Mouse (Mus musculus) cerebellum, adult 11 months (tissue): Measurements from ENCODE around the gene Anks1.

ENCODE experiments used
- DNase-seq: peaks from one replicate; pipeline ENCODE4 v3.0.0; 2022

Anks1 gene

DNA sequence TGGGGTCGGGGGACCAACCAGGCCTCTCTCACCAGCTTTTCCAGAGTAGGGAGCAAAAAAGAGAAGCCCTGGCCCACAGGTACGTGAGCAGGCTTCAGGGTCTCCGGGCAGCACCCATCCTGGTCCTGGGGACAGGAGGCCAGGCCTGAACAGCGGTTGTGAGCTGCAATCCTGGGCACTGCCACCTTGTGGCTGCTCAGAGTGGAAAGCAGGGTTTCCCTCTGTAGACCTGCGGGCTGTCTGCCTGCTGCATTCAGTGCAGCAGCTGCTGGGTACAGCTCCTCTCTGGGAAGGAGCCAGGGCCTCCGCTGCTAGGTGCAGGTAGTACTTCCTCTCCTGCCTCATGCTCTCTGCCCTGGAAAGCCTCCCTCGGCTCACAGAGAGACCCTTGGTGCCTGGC lies 152.4 kb downstream of the Anks1 start:
- no peak for DNase-seq

DNA sequence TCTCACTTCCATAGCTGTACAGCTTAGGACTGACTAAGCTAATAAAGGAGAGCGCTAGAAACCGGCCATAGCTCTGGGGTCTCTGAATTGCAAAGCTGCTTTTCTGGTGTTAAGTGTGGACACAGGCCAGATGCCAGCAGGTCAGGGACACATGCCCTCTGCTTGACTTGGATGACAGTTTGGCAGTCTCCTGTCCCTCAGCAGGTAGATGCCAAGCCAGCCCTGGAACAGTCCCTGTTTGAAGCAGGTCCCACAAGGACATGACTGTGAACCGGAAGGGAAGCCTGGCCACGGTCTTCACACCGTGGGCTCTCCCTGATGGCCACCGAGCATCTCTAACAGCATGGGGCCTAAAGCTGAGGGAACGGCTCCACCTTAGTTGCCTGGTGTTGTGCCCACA lies 153.6 kb downstream of the Anks1 start:
- DNase-seq: no peak

DNA sequence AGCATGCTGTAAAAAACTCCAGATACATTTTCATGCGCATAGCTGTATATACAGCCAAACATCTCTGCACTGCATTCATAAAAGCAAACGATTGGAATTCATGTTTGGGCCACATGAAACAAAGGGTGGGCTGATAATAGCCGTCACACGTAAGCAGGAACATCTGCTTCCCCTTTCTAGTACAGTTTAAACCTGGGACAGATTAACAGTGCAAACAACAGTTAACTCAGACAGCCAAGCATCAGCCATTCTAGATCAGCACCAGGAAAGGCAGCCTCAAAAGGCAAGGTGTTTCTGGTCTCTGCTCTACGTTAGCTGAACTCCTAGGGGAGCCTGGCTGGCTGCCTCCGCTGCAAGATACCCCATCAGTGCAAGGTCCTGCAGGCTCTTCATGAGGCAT lies 154.1 kb downstream of the Anks1 start:
- no peak for DNase-seq

DNA sequence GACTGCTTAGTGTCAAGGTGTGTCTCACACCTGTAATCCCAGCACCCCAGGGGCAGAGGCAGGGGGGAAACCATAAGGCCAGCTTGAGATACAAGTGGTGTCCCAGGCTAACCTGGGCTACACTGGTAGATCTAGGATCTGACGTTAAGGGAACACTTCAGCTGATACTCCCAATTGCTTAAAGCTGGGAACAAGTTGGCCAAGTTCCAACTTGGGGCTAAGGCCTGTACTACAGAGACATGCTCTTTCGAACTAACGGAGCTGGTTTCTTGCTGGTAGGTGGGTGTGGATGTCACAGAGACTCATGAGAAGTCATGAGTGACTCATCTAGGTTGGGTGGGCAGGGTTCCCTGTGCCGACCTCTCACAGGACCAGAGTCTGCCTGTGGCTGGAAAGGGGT lies 158.2 kb downstream of the Anks1 start:
- DNase-seq: no peak

DNA sequence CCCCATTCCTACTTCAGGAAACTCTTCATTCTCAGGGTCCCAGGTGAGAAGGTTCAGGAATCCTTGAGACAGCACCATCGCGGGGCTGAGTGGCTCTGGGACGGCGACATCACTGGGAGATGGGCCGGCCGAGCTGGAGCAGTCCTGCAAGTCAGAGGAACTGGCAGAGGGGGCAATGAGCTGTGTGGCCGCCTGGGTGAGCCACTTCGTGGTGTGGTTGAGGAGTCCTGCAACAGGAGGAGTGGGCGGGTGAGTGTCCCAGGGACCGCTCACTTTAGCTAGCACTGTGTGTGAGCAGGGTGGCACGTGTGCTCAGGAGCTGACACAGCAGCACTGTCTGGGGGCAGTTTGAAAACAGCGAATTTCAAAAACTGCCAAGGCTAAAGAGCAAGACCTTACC lies 160.3 kb downstream of the Anks1 start:
- no peak for DNase-seq

DNA sequence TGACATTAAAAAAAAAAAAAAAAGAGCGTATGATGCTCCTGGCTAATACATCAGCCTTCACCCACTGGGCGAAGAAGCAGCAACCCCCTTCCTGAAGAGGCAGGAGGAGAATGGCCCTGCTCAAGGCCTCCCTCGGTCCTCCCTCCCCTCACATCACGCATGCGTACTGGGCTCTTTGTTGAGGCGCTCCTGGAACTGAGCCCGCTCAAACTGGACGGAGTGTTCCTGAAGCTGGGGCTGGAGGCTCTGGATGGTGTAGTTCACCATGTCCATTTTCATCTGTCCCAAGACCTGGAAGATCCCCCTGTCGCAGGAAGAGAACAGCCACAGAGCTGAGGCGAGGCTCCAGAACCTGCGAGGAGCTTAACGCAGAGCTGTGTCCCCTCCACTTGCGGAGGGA lies 161.2 kb downstream of the Anks1 start:
- DNase-seq: no peak

DNA sequence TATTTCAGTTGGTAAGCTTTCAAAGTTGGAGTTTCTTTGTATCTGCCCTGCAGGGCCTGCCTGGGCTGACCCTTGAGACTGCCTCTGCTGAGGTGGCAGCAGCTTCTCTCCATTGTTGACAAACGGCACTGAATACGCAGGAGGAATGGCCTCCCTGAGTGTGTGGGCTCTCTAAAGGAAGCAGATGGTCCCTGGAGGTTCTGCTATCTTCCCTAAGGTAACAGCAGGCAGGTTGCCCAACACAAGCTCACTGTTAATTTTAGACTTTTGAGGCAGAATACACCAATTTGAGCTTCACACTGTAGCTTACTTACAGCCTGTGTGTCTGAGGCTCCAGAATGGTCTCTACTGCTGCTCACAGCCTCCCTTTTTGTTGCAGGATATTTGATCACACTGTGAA lies 163.6 kb downstream of the Anks1 start:
- DNase-seq: no peak

DNA sequence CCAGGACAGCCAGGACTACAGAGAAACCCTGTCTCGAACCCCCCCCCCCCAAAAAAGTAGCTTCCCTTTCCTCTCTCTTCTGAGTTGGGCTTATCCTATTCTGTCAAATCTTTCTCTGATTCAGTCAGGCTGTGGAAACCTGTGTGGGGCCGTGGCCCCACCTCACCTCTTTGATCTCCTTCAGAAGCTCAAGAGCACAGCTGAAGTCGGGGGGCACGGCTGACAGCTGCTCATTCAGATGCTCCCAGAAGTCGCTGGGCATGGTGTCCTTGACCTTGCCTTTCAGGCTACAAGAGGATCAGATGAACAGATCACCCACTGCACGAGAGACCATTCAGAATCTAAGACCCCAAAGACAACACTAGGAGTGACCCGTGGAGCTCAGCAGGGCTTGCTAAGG lies 165.4 kb downstream of the Anks1 start:
- no peak for DNase-seq

DNA sequence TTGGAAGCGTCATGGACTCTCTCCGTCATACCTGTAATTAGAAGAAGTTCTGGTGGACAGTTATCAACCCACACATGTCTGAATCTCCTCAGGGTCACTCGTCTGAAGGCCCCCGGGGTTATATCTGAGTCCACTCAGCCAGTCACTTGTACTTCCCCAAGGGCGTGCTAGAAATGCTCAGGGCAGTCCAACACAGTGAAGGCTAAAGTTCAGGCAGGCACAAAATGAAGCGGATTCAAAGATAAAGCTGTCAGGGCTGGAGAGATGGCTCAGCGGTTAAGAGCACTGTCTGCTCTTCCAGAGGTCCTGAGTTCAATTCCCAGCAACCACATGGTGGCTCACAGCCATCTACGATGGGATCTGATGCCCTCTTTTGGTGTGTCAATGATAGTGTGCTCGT lies 168.9 kb downstream of the Anks1 start:
- DNase-seq: no peak

DNA sequence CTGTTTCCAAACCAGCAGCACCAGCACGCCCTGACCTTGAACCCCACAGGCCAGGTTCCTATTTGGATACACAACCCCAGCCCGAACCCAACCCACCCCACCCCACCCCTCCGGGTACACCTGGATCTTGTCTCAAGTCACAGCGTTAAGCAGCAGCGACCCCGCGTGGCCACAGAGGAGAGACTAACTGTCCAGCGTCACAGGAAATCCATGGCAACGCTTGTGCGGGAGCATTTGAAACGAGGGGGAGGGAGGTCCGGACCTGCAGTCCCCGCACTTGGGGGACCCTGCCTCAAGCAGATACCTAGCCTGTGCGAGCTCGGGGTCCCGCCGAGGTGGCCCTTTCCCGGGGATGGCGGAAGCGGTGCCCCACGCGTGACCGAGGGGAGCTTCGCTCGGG lies 170.5 kb downstream of the Anks1 start:
- peak; percentile 75 for DNase-seq

DNA sequence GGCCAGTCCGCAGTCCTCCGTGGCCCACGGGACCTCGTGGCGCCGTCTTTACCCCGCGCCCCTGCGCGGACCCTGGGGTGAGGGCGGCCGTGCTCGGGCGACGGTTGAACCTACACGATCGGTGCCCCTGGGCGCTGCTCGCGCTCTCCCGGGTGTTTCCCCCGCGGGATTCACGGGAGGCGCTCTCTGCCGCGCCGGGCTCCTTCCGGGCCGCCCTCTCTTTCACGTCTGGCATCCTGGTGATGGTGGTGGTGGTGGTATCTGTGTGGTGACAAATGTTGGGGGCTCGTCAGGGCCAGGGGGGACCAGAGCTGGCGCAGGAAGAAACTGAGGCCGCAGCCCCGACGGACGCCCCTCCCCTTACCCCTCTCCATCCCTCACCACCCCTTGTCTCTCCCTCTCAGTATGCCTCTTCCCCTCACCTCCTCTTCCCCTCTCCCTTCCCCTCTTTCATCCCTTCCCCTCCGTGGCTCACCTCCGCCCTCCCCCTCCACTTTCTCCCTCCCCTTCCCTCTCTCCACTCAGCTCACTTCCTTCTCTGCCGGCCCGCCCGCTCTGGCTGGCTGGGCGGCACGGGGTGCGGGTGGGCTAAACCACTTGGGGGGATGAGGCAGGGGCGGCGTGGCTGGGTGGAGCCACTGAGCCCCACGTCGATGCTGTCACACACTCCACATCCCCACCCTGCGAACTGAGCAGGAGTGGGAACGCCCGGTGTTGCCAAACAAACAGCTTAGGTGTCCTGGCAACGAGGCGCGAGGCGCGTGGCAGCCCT lies 171.1 kb downstream of the Anks1 start, which contains the start of gene Tcp11:
Tcp11 (minus strand) TSS at position 595 of the 772 bp plus-strand sequence.
- DNase-seq: no peak

DNA sequence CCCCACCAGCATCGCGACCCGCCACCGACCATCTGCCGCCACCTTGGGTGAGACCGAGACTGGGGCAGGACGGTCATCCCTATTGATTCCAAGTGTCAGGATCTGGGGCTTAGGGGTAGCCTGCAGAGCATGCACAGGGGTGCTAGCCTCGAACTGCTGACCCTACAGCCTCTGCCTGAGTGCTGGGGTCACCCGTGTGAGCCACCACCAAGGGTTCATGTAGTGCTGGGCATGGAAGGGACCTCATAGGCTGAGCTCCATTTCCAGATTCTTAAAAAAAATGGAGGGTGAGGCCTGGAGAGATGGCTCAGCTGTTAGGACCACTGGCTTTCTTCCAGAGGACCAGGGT lies 171.7 kb downstream of the Anks1 start:
- DNase-seq: no peak

DNA sequence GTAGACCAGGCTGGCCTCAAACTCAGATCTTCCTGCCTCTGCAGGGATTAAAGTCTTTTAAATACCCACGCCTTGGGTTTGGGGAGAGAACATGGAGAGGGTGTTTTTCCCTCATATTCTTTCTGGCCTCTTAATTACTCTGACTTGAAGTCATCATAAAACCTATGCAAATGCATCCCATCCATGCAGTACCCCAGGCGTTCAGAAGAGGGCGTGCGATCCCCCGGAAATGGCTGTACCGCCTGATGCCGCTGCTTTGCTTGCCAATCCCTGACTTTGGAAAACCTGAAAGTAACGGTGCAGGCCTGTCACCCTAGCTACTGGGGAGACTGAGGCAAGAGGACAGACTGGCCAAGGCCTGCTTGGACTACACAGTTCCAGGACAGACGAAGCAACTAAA lies 172.3 kb downstream of the Anks1 start:
- DNase-seq: no peak

DNA sequence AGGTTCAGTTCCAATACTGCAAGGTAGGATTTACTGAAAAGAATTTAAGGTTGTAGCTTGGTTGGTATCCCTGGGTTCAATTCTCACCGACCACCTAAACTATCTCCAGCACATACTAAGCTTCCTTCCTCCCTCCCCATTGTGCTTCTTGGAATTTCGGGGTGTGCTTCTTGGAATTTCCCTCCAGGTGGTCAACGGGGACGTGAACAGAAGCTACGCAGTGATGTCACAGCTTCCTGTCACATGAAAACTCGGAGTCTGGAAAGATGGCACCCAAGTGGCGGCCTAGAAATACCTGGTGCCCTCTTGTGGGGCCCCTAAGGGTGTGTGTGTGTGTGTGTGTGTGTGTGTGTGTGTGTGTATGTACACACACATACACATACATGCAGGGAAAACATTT lies 172.8 kb downstream of the Anks1 start:
- no peak for DNase-seq

DNA sequence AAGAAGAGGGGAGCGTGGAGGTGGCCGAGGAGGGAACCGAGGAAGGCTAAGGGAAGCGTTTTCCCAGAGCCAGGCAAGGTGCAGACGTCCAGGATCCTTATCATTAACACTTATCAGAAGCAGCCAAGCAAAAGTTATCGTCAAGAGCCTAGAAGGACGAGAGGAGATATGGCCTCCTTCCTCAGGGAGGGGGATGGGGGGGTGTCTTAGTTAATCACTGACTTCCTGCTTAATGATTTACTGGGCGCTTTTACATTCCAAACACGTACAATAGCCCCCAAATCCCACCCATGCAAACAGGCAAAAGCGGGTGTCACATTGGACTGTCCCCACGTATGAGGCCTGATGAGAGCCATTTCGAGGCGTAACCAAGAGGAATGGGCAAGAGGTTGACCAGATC lies 173.8 kb downstream of the Anks1 start:
- DNase-seq: no peak

DNA sequence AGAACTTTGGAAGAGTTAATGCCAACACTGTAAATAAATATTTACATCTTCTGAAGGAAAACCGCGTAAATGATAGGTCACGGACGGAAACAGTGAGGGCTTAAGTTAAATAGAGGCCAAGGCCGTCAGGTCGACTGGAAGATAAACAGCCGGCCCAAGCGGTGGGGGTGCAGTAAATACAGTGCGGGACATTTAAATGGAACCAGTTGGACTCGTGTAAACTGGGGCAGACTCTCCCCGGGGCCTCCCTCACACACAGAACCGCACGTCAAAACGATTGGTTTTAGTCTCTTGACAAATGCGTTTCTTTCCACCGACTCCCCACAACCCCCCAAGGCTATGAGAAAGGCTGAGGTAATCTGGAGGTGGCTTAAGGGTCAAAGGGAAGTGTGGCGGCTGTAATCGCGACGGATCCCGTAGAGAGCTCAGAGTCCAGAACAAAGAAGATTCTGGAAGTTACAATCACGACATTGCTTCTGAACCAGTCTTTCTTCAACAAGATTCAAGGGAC lies 175.3 kb downstream of the Anks1 start:
- no peak for DNase-seq

DNA sequence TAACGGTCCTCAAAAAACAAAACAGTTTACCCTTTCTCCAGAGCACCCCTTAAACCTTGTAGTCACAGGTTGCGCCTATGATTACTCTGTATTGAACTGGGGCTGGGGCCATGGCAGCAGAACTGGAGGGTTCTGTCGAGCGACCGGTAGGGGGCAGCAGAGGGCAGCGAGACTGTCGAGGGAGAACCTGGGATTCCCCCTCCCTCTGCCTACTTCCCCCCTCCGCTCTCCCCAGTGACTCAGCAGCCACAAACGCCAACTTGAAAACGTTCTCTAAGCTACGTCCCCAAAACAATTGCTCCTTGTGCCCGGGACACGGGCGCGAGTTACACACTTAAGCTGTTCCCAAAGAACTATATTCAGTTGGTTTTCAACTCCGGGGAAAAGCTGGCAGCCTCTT lies 175.9 kb downstream of the Anks1 start:
- DNase-seq: peak; percentile 71

DNA sequence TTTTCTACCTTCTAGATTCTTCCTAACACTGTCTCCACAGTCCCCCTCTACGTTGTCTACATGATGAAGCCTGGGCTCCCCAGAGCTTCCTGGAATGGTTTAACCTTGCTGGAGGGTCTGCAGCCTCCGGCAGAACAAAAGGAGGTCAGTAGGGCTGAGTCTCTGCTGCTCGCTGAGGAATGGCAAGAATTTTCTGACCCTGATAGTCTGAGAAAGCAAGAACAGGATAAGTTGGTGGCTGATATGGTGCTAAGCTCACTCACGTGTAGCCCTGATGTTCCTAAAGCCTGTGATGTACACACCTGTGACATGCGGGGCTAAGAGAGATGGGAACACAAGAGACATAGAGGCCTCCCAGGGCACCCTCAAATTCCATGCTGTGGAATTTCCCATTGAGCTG lies 178.3 kb downstream of the Anks1 start:
- DNase-seq: no peak

DNA sequence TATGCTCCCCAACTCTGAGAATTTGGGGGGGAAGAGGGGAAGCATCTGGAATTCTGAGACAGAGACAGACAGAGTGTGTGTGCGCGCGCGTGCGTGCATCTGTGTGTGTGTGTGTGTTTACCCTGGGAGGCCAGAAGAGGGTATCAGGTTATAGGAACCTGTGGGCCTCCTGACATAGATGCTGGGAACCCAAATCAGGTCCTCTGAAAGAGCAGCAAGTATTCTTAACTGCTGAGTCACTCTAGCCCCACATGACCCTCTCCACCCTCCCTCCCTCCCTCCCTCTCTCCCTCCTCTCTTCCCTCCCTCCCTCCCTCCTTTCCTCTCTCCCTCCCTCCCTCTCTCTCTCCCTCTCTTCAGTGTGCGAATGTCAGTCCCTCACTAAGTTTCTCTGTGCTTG lies 179.6 kb downstream of the Anks1 start:
- no peak for DNase-seq

DNA sequence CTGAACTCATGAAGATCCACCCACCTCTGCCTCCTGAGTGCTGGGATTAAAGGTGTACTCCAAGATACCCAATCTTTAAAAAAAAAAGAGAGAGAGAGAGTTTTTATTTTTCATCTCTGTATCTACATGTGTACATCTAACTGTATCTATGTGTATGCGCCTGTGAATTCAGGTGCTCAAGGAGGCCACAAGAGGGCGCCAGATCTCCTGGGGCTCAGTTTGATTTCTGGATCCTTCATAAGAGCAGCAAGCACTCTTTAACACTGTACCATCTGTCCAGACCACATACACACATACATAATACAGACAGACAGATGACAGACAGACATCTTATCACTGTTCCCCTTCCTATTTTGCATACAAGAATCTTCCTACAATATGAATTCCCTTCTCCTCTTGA lies 183.2 kb downstream of the Anks1 start:
- DNase-seq: no peak

DNA sequence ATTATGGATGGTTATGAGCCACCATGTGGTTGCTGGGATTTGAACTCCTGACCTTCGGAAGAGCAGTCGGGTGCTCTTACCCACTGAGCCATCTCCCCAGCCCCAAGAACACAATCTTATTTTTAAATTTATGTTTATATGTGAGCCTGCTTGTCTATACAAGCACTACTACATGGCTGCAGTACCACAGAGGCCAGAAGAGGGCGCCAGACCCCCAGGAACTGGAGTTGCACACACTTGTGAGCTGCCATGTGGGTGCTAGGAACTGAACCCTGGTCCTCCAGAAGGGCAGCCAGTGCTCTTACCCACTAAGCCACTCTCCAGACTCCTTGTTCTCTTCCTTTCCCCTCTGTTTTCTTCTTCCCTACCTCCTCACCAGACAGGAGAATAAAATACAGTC lies 184.7 kb downstream of the Anks1 start:
- no peak for DNase-seq

DNA sequence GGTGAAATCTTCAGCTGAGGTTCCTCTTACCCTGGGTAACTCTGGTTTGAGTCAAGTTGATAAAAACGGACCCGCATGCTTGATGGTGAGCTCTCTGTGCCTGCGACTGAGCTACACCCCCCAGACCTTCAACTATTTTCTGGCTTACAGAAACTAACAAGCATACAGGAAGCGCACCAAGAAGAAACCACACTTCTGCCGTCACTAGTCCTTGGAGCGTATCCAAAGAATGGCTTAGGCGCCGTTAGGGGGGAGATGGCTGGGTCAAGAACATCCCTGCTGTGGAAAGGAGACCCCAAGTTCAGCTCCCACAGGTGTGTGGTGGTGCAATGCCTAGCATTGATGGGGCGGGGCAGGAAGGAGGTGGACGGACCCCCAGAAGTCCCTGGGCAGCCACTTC lies 187.3 kb downstream of the Anks1 start:
- no peak for DNase-seq

DNA sequence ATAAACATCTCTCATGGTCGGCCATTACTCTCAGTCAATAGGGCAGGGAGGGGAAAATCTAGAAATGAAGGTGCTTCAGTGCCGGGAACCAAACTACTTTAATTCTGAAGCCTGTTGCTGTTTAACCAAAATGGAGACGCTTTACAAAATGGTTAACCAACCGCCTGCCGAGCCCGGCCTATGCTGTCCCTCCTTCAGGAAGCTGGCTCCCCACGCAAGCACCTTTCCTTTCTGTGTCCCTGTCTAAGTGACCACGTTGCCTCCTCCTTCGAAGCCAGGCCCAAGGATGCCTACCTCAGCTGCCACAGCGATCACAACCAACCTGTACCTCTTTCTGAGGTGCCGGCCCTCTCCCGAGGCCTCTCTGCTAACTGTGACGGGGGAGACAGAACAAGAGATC lies 188.2 kb downstream of the Anks1 start:
- DNase-seq: no peak

DNA sequence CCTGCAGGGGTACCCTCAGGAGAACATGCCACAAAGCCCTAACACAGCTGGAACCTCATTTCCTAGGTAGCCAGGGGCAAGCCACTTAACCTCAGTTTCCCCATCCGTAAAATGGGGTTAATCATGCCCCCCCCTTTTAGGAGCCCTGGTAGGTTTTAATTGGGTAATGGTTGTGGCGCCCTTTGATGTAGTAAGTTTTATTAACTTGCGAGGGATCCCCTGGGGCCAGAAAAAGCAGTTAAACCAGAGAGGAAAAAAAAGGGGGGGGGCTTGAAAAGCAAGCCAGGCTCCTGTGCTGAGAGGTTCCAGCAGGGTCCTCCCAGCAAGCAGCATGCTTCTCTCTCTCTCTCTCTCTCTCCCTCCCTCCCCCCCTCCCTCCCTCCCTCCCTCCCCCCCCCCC lies 190.0 kb downstream of the Anks1 start:
- DNase-seq: no peak

DNA sequence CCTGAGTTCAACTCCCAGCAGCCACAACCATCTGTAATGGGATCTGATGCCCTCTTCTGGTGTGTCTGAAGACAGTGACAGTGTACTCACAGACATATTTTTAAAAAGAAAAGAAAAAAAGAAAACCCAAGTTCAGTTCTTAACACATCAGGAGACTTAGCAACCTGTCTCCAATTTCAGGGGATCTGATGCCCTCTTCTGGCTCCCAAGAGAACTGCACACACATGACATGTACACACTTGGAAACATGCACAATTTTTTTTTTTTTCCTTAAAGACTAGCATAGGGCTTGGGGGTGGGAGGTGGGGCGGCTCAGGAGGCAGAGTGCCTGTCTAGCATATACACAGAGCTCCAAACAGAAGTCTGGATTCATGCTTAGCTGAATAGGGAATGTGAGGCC lies 191.6 kb downstream of the Anks1 start:
- DNase-seq: no peak
